Mouse (Mus musculus) ES-E14 (cell line): ENCODE measurements around the gene Lce1f. TPM values are rescaled to one million over a fixed set of nuclear protein-coding genes. Genes with fewer than 3 reads are reported as not detected.

Source experiments
- DNase-seq: peaks from one replicate; pipeline ENCODE4 v3.0.0-alpha.2; 2013; ENCODE audit warnings: low read depth, low spot score
- H3K27ac ChIP-seq: 2 replicates; pipeline ENCODE4 v1.5.1; 2012; ENCODE audit warnings: low read depth, mild to moderate bottlenecking, low read length, moderate library complexity, mixed read lengths; ENCODE audit not compliant: poor library complexity, insufficient read depth, severe bottlenecking
- H3K36me3 ChIP-seq: 2 replicates; pipeline ENCODE4 v1.6.1; 2012; ENCODE audit warnings: mild to moderate bottlenecking, low read length, moderate library complexity, mixed read lengths; ENCODE audit not compliant: control insufficient read depth, poor library complexity, insufficient read depth, severe bottlenecking
- H3K4me1 ChIP-seq, 2 experiments: fragments of 150-350 bp in 1 of 2; sonication (generic) in 1 of 2; 2 replicates each; pipeline ENCODE4 v1.6.1; 2012; ENCODE audit warnings: low read length in 2 of 2, mild to moderate bottlenecking in 1 of 2, mixed read lengths in 1 of 2; ENCODE audit not compliant: control insufficient read depth in 2 of 2, insufficient read depth in 2 of 2, poor library complexity in 1 of 2
- H3K4me3 ChIP-seq, 2 experiments: fragments of 150-350 bp in 1 of 2; sonication (generic) in 1 of 2; 2 replicates each; pipeline ENCODE4 v1.5.1; 2012; ENCODE audit warnings: low read length in 2 of 2, low read depth in 1 of 2, mild to moderate bottlenecking in 1 of 2, mixed read lengths in 1 of 2; ENCODE audit not compliant: insufficient read depth in 1 of 2, poor library complexity in 1 of 2, severe bottlenecking in 1 of 2
- H3K9ac ChIP-seq: 2 replicates; pipeline ENCODE4 v1.6.1; 2012; ENCODE audit warnings: low read depth, mild to moderate bottlenecking, low read length, mixed read lengths; ENCODE audit not compliant: poor library complexity, insufficient read depth, severe bottlenecking
- H3K9me3 ChIP-seq: fragments of 150-350 bp; sonication (generic); 2 replicates; pipeline ENCODE4 v1.6.1; 2012; ENCODE audit warnings: low read depth, mild to moderate bottlenecking, low read length; ENCODE audit not compliant: control insufficient read depth, insufficient read depth
- CHD2 ChIP-seq: IDR thresholded peaks from 2 replicates; pipeline ENCODE4 v1.6.1; 2014; ENCODE audit warnings: mild to moderate bottlenecking, low read depth, low read length, inconsistent platforms
- HCFC1 ChIP-seq: IDR thresholded peaks from 2 replicates; pipeline ENCODE4 v1.6.1; 2012; ENCODE audit warnings: low read length, inconsistent platforms, borderline replicate concordance; ENCODE audit not compliant: insufficient read depth
- MAFK ChIP-seq: IDR thresholded peaks from 2 replicates; pipeline ENCODE4 v1.6.1; 2014; ENCODE audit warnings: mild to moderate bottlenecking, low read depth, low read length, inconsistent platforms; ENCODE audit not compliant: insufficient read depth
- ZC3H11A ChIP-seq: IDR thresholded peaks from 2 replicates; pipeline ENCODE4 v1.6.1; 2012; ENCODE audit warnings: low read depth, mild to moderate bottlenecking, inconsistent platforms, low read length, borderline replicate concordance
- ZNF384 ChIP-seq: IDR thresholded peaks from 2 replicates; pipeline ENCODE4 v1.6.1; 2012; ENCODE audit warnings: low read depth, low read length, inconsistent platforms
- in situ Hi-C, 2 experiments: fragments of 600-800 bp; cut with MboI; formaldehyde crosslinking; loops; one replicate each; pipeline ENCODE4 v1.15.1; 2025; ENCODE audit warnings: low sequenced_read_pairs in 2 of 2, inconsistent platforms in 1 of 2; ENCODE audit not compliant: unreplicated experiment in 2 of 2
- total RNA-seq: library from RNA; depleted of rRNA; stranded (reverse); fragments of 300-350 nt; gene quantifications from 2 replicates; pipeline ENCODE4 v1.2.3, GENCODE M21; 2012; rRNA removed

Gene Lce1f
- total RNA-seq, 1 experiment: not detected

DNA sequence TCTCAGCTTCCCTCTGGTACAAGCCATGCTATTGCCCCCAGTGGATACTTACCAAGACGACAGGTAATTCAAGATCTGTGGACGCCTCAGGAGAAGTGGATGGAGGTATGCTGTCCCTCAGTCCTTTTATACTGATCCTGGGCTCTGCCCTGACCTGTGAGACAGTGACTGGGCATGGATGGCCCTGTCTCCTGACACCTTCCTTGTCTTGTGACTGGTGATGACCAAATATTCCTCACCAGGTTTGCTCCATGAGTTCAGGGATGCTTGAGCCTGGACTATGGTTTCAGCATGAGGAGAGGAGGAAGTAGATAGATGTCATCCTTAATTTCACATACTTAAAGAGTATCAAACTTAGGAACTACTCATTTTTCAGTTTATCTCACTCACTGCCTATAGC is 33.0 kb downstream of the Lce1f start, which contains the start of gene Lce1d:
Lce1d (minus strand) TSS at position 101 of the 400 bp plus-strand sequence.
- no peak within 1 kb of the TSS for H3K9ac ChIP-seq
- DNase-seq: no peak
- no peak within 1 kb of the TSS for H3K4me3 ChIP-seq
- H3K36me3 ChIP-seq: no peaks in the 10 kb centered on the region
- no peak for TF ChIP-seq MAFK
- no peak for TF ChIP-seq ZC3H11A
- TF ChIP-seq ZNF384: no peak
- no peak for TF ChIP-seq HCFC1
- TF ChIP-seq CHD2: no peak
- H3K4me1 ChIP-seq: no peaks in the 10 kb centered on the region
- in situ Hi-C loops: no loop called here
- H3K9me3 ChIP-seq: no peaks in the 10 kb centered on the region
- no peak within 1 kb of the TSS for H3K27ac ChIP-seq

DNA sequence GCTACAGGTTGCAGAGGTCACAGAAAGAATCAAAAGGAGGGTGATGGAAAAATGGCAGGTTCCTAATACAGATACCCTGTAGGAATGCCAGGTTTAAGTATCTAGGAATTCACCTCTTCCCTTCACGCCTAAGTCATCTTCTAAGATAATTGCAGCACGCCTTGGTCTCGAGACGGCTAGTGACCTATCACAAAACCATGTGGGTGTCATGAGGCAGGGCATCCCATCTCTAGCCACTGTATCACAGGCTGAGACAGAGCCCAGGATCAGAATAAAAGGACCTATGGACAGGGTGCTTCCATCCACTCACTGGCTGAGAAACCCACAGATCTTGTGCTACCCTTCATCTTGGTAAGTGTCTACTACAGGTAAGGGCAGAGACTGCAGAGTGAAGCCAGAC is 41.2 kb downstream of the Lce1f start, which contains the start of gene Lce1c:
Lce1c (plus strand) TSS at position 301 of the 400 bp plus-strand sequence.
- no peak for DNase-seq
- H3K4me3 ChIP-seq: no peak within 1 kb of the TSS
- no peak within 1 kb of the TSS for H3K9ac ChIP-seq
- no peaks in the 10 kb centered on the region for H3K36me3 ChIP-seq
- TF ChIP-seq MAFK: no peak
- TF ChIP-seq ZNF384: no peak
- TF ChIP-seq ZC3H11A: no peak
- TF ChIP-seq CHD2: no peak
- H3K4me1 ChIP-seq: no peaks in the 10 kb centered on the region
- in situ Hi-C loops: no loop called here
- H3K27ac ChIP-seq: no peak within 1 kb of the TSS
- no peaks in the 10 kb centered on the region for H3K9me3 ChIP-seq

DNA sequence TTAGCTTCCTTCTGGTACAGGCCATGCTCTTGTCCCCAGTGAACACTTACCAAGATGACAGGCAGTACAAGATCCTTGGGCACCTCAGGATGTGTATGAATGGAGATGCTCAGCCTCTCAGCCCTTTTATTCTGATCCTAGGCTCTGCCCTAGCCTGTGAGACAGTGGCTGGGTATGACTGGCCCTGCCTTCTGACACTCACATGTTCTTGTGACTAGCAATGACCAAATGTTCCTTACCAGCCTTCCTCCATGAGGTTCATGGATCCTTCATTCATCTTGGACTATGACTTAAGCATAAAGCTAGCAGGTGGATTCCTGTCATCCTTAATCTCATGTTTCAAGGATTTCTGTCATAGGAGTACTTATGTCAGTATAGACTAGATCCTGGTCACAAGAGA is 49.9 kb downstream of the Lce1f start, which contains the start of gene Lce1a2:
Lce1a2 (minus strand) TSS at position 101 of the 400 bp plus-strand sequence.
- Histone ChIP-seq H3K4me1 (no peaks in the 10 kb centered on the region), H3K9me3 (no peaks in the 10 kb centered on the region), H3K36me3 (no peaks in the 10 kb centered on the region), H3K4me3 (no peak within 1 kb of the TSS), H3K27ac (no peak within 1 kb of the TSS), H3K9ac (no peak within 1 kb of the TSS)
- DNase-seq: no peak
- in situ Hi-C loops: no loop called here
- no peak for TF ChIP-seq HCFC1
- TF ChIP-seq MAFK: no peak
- TF ChIP-seq ZC3H11A: no peak
- TF ChIP-seq ZNF384: no peak
- TF ChIP-seq CHD2: no peak

Other genes with a start within 250 kb of the Lce1f start
- gene Sprr1a, start 234.5 kb downstream of the Lce1f start, total RNA-seq: 0.32 TPM in 1 of 2 replicates, not detected in the other
- not detected in 2 replicates for gene Sprr4, start 219.9 kb downstream of the Lce1f start, total RNA-seq
- gene 2310046K23Rik, start 185.8 kb downstream of the Lce1f start, total RNA-seq: not detected in 2 replicates
- gene Ivl, start 146.6 kb downstream of the Lce1f start, total RNA-seq: 0.21 and 0.45 TPM in 2 replicates
- gene Smcp, start 131.4 kb downstream of the Lce1f start, total RNA-seq: not detected in 2 replicates
- gene 2210017I01Rik, start 112.9 kb downstream of the Lce1f start, total RNA-seq: not detected in 2 replicates
- not detected in 2 replicates for gene Lce6a, start 98.7 kb downstream of the Lce1f start, total RNA-seq
- not detected in 2 replicates for gene Lce1a1, start 72.0 kb downstream of the Lce1f start, total RNA-seq
- not detected in 2 replicates for gene Lce1b, start 63.4 kb downstream of the Lce1f start, total RNA-seq
- not detected in 2 replicates for gene Lce1a2, start 50.0 kb downstream of the Lce1f start, total RNA-seq
- not detected in 2 replicates for gene Lce1c, start 41.1 kb downstream of the Lce1f start, total RNA-seq
- not detected in 2 replicates for gene Lce1d, start 33.1 kb downstream of the Lce1f start, total RNA-seq
- not detected in 2 replicates for gene Lce1e, start 11.3 kb downstream of the Lce1f start, total RNA-seq
- not detected in 2 replicates for gene Gm38119, start 18.7 kb upstream of the Lce1f start, total RNA-seq
- not detected in 2 replicates for gene Lce1g, start 32.0 kb upstream of the Lce1f start, total RNA-seq
- gene Lce1h, start 44.7 kb upstream of the Lce1f start, total RNA-seq: 4.7 TPM in 1 of 2 replicates, not detected in the other
- not detected in 2 replicates for gene Lce1i, start 58.5 kb upstream of the Lce1f start, total RNA-seq
- gene Lce1j, start 70.2 kb upstream of the Lce1f start, total RNA-seq: not detected in 2 replicates
- not detected in 2 replicates for gene Lce1k, start 87.5 kb upstream of the Lce1f start, total RNA-seq
- gene Kprp, start 106.9 kb upstream of the Lce1f start, total RNA-seq: not detected in 2 replicates
- gene Lce1l, start 130.9 kb upstream of the Lce1f start, total RNA-seq: not detected in 2 replicates
- gene 2310050C09Rik, start 149.9 kb upstream of the Lce1f start, total RNA-seq: not detected in 2 replicates
- gene Lce3a, start 205.9 kb upstream of the Lce1f start, total RNA-seq: not detected in 2 replicates
- gene Lce3b, start 212.6 kb upstream of the Lce1f start, total RNA-seq: not detected in 2 replicates
- gene Lce3c, start 224.1 kb upstream of the Lce1f start, total RNA-seq: not detected in 2 replicates
- not detected in 2 replicates for gene Lce3d, start 237.0 kb upstream of the Lce1f start, total RNA-seq
- gene Lce3e, start 246.7 kb upstream of the Lce1f start, total RNA-seq: not detected in 2 replicates